Mouse (Mus musculus) cortical plate, adult 2 months (tissue): Measurements from ENCODE around the gene Abcg4. TPM values are rescaled to one million over a fixed set of nuclear protein-coding genes. Genes with fewer than 3 reads are reported as not detected.
"Not testable (repeated sequence)": the region's sequence is repeated elsewhere in the genome, so short reads cannot be mapped to it uniquely, and the experiment has no call there.

Experiments
- H3K27ac ChIP-seq: fragments of 200-500 bp; 2 replicates; pipeline ENCODE4 v1.5.1; 2012; ENCODE audit warnings: low read length, control low read depth, inconsistent platforms; ENCODE audit not compliant: insufficient read depth
- H3K4me1 ChIP-seq: fragments of 200-500 bp; 2 replicates; pipeline ENCODE4 v1.6.1; 2011; ENCODE audit warnings: low read length; ENCODE audit not compliant: control insufficient read depth, insufficient read depth
- H3K4me3 ChIP-seq: fragments of 200-500 bp; 2 replicates; pipeline ENCODE4 v1.5.1; 2011; ENCODE audit warnings: mild to moderate bottlenecking, low read length, control low read depth; ENCODE audit not compliant: insufficient read depth
- CTCF ChIP-seq: fragments of 200-500 bp; IDR thresholded peaks from 2 replicates; pipeline ENCODE4 v1.5.1; 2011; ENCODE audit warnings: mild to moderate bottlenecking, control low read depth, low read length; ENCODE audit not compliant: insufficient read depth; ENCODE audit errors: extremely low read depth
- POLR2A ChIP-seq: fragments of 200-500 bp; IDR thresholded peaks from 2 replicates; pipeline ENCODE4 v1.6.1; 2011; ENCODE audit warnings: mild to moderate bottlenecking, low read length, control low read depth; ENCODE audit not compliant: insufficient read depth; ENCODE audit errors: extremely low read depth
- polyA plus RNA-seq: library from polyadenylated mRNA; depleted of rRNA; stranded (reverse); fragments of >200 nt; gene quantifications from 2 replicates; pipeline ENCODE4 v1.2.3, GENCODE M21; 2012

Gene Abcg4
- polyA plus RNA-seq, 1 experiment, result 86.3 TPM

GRCm38 (mm10) chr9:44327926-44328325 lies 39.5 kb upstream of the Abcg4 start:
- Histone ChIP-seq H3K4me1 (peaks cover 7% of the 10 kb centered on the region), H3K4me3 (peak overlapping the region; percentile 42; the same call in 1 of the 2 replicates), H3K27ac (no peak overlapping the region)
- TF ChIP-seq POLR2A, result no peak
- no peak for TF ChIP-seq CTCF

GRCm38 (mm10) chr9:44327064-44327711 lies 38.8 kb upstream of the Abcg4 start:
- TF ChIP-seq POLR2A, result no peak
- no peak for TF ChIP-seq CTCF
- Histone ChIP-seq H3K4me3 (peak overlapping the region; percentile 42), H3K4me1 (peaks cover 7% of the 10 kb centered on the region), H3K27ac (no peak overlapping the region)

GRCm38 (mm10) chr9:44326371-44327063 lies 38.1 kb upstream of the Abcg4 start:
- H3K4me3 ChIP-seq, result peak overlapping the region; percentile 42
- TF ChIP-seq POLR2A, result peak; percentile 81; the same call in 1 of the 2 replicates
- TF ChIP-seq CTCF, result no peak
- H3K4me1 ChIP-seq, result peaks cover 7% of the 10 kb centered on the region
- peak overlapping the region; percentile 0; the same call in 1 of the 2 replicates for H3K27ac ChIP-seq

- Histone ChIP-seq H3K27ac (peak within 1 kb of the TSS; percentile 0; the same call in 1 of the 2 replicates), H3K4me3 (peak within 1 kb of the TSS; percentile 42), H3K4me1 (peaks cover 7% of the 10 kb centered on the region)
- no peak for TF ChIP-seq CTCF
Observed at GRCm38 (mm10) chr9:44325768-44326370, 37.5 kb upstream of the Abcg4 start, which contains the start of gene Dpagt1. Gene Dpagt1 (plus strand): TSS chr9:44326019.

GRCm38 (mm10) chr9:44325032-44325767 lies 36.8 kb upstream of the Abcg4 start:
- H3K27ac ChIP-seq, H3K4me3 ChIP-seq, H3K4me1 ChIP-seq: not testable (repeated sequence)

GRCm38 (mm10) chr9:44324147-44324546 lies 35.7 kb upstream of the Abcg4 start:
- H3K27ac ChIP-seq, result no peak overlapping the region
- TF ChIP-seq CTCF (no peak), POLR2A (no peak)

GRCm38 (mm10) chr9:44323656-44324055 lies 35.2 kb upstream of the Abcg4 start:
- H3K27ac ChIP-seq, H3K4me3 ChIP-seq, H3K4me1 ChIP-seq: not testable (repeated sequence)

More at GRCm38 (mm10) chr9:44324147-44324546, 35.7 kb upstream of the Abcg4 start:
- Histone ChIP-seq H3K4me1 (peaks cover 7% of the 10 kb centered on the region), H3K4me3 (no peak overlapping the region)

- TF ChIP-seq POLR2A (no peak; the same call in 1 of the 2 replicates), CTCF (no peak)
- Histone ChIP-seq H3K4me1 (peaks cover 5% of the 10 kb centered on the region; the same call in 1 of the 2 replicates), H3K4me3 (peak overlapping the region; percentile 78), H3K27ac (peak overlapping the region; percentile 86)
Observed at GRCm38 (mm10) chr9:44320799-44321133, 32.4 kb upstream of the Abcg4 start.

- peak within 1 kb of the TSS; percentile 78 for H3K4me3 ChIP-seq
- peaks cover 4% of the 10 kb centered on the region; the same call in 1 of the 2 replicates for H3K4me1 ChIP-seq
- TF ChIP-seq CTCF, result no peak
- TF ChIP-seq POLR2A, result peak; percentile 60
- peak within 1 kb of the TSS; percentile 89 for H3K27ac ChIP-seq
Observed at GRCm38 (mm10) chr9:44319887-44320798, 31.7 kb upstream of the Abcg4 start, which contains the start of gene C2cd2l. Gene C2cd2l (minus strand): TSS chr9:44320285.
